Mouse (Mus musculus) lung, adult 2 months (tissue): ENCODE data around the gene Tesk1.

ENCODE experiments used
- CTCF ChIP-seq: fragments of 200-500 bp; IDR thresholded peaks from 2 replicates; pipeline ENCODE4 v1.5.1; 2011; ENCODE audit warnings: mild to moderate bottlenecking, low read length, control low read depth; ENCODE audit not compliant: insufficient read depth
- POLR2A ChIP-seq: fragments of 200-500 bp; IDR thresholded peaks from 2 replicates; pipeline ENCODE4 v1.6.1; 2011; ENCODE audit warnings: low read depth, mild to moderate bottlenecking, control low read depth, low read length, borderline replicate concordance; ENCODE audit errors: extremely low read depth

- TF ChIP-seq CTCF (no peak), POLR2A (no peak)
These were observed 1.8 kb downstream of the Tesk1 start for GRCm38 (mm10) chr4:43443511-43443910.
